Mouse (Mus musculus) retina, postnatal 1 day (tissue): Measurements from ENCODE around the gene Ier2.
"Not testable (repeated sequence)": the region's sequence is repeated elsewhere in the genome, so short reads cannot be mapped to it uniquely, and the experiment has no call there.

Experiments
- DNase-seq: peaks from one replicate; pipeline ENCODE4 v3.0.0-alpha.2; 2012

Gene Ier2

GRCm38 (mm10) chr8:84697166-84698130 is 34.8 kb upstream of the Ier2 start:
- peak; percentile 75 for DNase-seq

- no peak for DNase-seq
Measured at GRCm38 (mm10) chr8:84695140-84695539, 32.5 kb upstream of the Ier2 start.

GRCm38 (mm10) chr8:84693332-84693731 is 30.7 kb upstream of the Ier2 start:
- DNase-seq = no peak

- DNase-seq = peak; percentile 97
Measured at GRCm38 (mm10) chr8:84689091-84689915, 26.7 kb upstream of the Ier2 start.

GRCm38 (mm10) chr8:84687705-84688100 is 25.1 kb upstream of the Ier2 start, which contains the start of gene Nacc1:
TSS of gene Nacc1 (minus strand) at chr8:84687862.
- DNase-seq = peak; percentile 93

- peak; percentile 69 for DNase-seq
Measured at GRCm38 (mm10) chr8:84687003-84687704, 24.5 kb upstream of the Ier2 start.

- no peak for DNase-seq
Measured at GRCm38 (mm10) chr8:84686191-84687002, 23.7 kb upstream of the Ier2 start, which contains the start of gene Trmt1. TSS of gene Trmt1 (plus strand) at chr8:84686307.

GRCm38 (mm10) chr8:84684537-84684936 is 21.9 kb upstream of the Ier2 start:
- DNase-seq = no peak

GRCm38 (mm10) chr8:84682257-84682656 is 19.6 kb upstream of the Ier2 start:
- no peak for DNase-seq

- no peak for DNase-seq
Measured at GRCm38 (mm10) chr8:84681476-84681875, 18.8 kb upstream of the Ier2 start.

GRCm38 (mm10) chr8:84677305-84677704 is 14.7 kb upstream of the Ier2 start:
- no peak for DNase-seq

- DNase-seq = not testable (repeated sequence)
Measured at GRCm38 (mm10) chr8:84670295-84671006, 7.8 kb upstream of the Ier2 start.

- no peak for DNase-seq
Measured at GRCm38 (mm10) chr8:84668731-84669485, 6.3 kb upstream of the Ier2 start.

- DNase-seq = no peak
Measured at GRCm38 (mm10) chr8:84668081-84668480, 5.4 kb upstream of the Ier2 start.

- DNase-seq = no peak
Measured at GRCm38 (mm10) chr8:84665385-84665893, 2.8 kb upstream of the Ier2 start.

- DNase-seq = peak; percentile 93
Measured at GRCm38 (mm10) chr8:84664566-84665384, 2.1 kb upstream of the Ier2 start.

GRCm38 (mm10) chr8:84663483-84664327 is 1.1 kb upstream of the Ier2 start:
- peak; percentile 99 for DNase-seq

- DNase-seq = no peak
Measured at GRCm38 (mm10) chr8:84661961-84662571, 586 bp downstream of the Ier2 start.
